Mouse (Mus musculus): ENCODE measurements around the gene Glp2r. TPM values are rescaled to one million over a fixed set of nuclear protein-coding genes. Genes with fewer than 3 reads are reported as not detected.

The Glp2r gene
- polyA plus RNA-seq, 1 experiment from 2014 or later: not detected

Other genes with a start within 250 kb of the Glp2r start
- not detected in 2 replicates for gene Rcvrn, start 75.8 kb downstream of the Glp2r start, polyA plus RNA-seq (2014; fragmentation: Nextera tagmentation; extraction: Ambion mirVana)
- not detected in 2 replicates for gene Gsg1l2, start 3.5 kb upstream of the Glp2r start, polyA plus RNA-seq (2014; fragmentation: Nextera tagmentation; extraction: Ambion mirVana)
- not detected in 2 replicates for gene Dhrs7c, start 27.0 kb upstream of the Glp2r start, polyA plus RNA-seq (2014; fragmentation: Nextera tagmentation; extraction: Ambion mirVana)
- gene Usp43, start 151.0 kb upstream of the Glp2r start, polyA plus RNA-seq (2014; fragmentation: Nextera tagmentation; extraction: Ambion mirVana): 0.56 and 1.1 TPM in 2 replicates
- gene Cfap52, start 194.5 kb upstream of the Glp2r start, polyA plus RNA-seq (2014; fragmentation: Nextera tagmentation; extraction: Ambion mirVana): 5.1 and 8.8 TPM in 2 replicates
- 61.5 and 67.1 TPM in 2 replicates for gene Stx8, start 195.0 kb upstream of the Glp2r start, polyA plus RNA-seq (2014; fragmentation: Nextera tagmentation; extraction: Ambion mirVana)

All from hindbrain, embryonic 14.5 days (tissue).